Mouse (Mus musculus) lung, adult 2 months (tissue): ENCODE measurements around the gene Foxp2.

ENCODE experiments used
- CTCF ChIP-seq: fragments of 200-500 bp; IDR thresholded peaks from 2 replicates; pipeline ENCODE4 v1.5.1; 2011; ENCODE audit warnings: mild to moderate bottlenecking, low read length, control low read depth; ENCODE audit not compliant: insufficient read depth
- POLR2A ChIP-seq: fragments of 200-500 bp; IDR thresholded peaks from 2 replicates; pipeline ENCODE4 v1.6.1; 2011; ENCODE audit warnings: low read depth, mild to moderate bottlenecking, control low read depth, low read length, borderline replicate concordance; ENCODE audit errors: extremely low read depth

DNA sequence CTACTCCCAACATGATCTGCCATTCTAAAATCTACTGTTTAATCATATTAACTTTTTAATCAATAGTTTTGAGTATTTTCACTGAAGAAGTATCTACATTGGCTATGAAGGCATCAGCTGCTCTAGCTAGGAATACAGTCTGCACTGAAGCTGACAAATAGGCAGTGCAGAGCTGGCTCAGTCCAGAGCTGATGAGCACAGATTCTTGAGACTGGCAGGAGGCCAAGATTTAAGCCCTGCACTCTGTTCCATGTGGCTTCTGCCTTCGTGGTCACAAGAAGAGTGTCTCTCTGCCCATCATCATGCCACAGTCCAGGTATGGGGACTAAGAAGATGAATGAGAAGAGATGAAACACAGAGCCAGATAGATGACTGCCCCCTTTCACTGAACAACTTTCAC, 398.1 kb downstream of the Foxp2 start:
- no peak for TF ChIP-seq CTCF
- TF ChIP-seq POLR2A: no peak
